27 mouse cellular contexts compared by ENCODE assay signal in the genomic region with DNA sequence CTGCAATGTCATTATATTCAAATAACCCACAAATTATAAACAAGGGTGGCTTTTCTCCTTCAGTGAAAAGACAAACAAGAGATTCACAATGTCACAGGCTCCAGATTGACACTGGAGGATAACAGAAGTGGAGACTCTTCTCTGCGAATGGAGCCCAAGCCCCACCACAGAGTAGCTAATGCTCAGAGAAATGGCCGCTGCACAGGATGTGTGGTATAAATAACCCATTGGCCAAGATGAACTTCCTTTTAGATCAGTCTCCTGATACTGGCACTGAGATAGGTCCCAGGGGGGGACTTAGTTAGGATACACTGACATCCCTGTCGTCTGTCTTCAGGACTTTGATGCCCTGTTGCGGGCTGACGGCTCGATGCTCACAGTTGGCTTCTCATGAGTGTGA.
DNase-seq lines count a peak whose midpoint lies in the region; TF ChIP-seq lines count a peak whose summit lies in the region.
"Had no signal": no experiment of that assay in that cellular context is flagged by ENCODE, and none has a peak within 500 bp of the region (broad histone marks: within the 10 kb centered on the region; RNA-seq: fewer than 3 reads in every experiment).

No protein-coding gene starts in this region.

- no peak for TF ChIP-seq CTCF in kidney, adult 2 months (conservative IDR thresholded peaks at IDR 0.05; ENCODE audit: insufficient read depth, insufficient read length, low read depth, low read length)
- no peak for TF ChIP-seq CTCF in thymus, adult 2 months (IDR thresholded peaks at IDR 0.05; ENCODE audit: borderline replicate concordance, control insufficient read depth, extremely low read depth, insufficient read depth, low read length, poor library complexity)

- H3K36me3 ChIP-seq in kidney, adult 2 months (ENCODE audit: control insufficient read depth, insufficient read depth, low read length) = no peaks in the 10 kb centered on the region
- no peaks in the 10 kb centered on the region for H3K36me3 ChIP-seq in thymus, adult 2 months (ENCODE audit: control insufficient read depth, insufficient read depth, low read length)
- H3K36me3 ChIP-seq: forebrain, embryonic 10.5 days; forebrain, embryonic 15.5 days; heart, embryonic 13.5 days; limb, embryonic 12.5 days; midbrain, embryonic 13.5 days; stomach, embryonic 15.5 days had no signal

- H3K27ac ChIP-seq in kidney, adult 2 months (ENCODE audit: insufficient read depth, low read depth, low read length) = no peak overlapping the region
- no peak overlapping the region for H3K27ac ChIP-seq in thymus, adult 2 months (ENCODE audit: control insufficient read depth, insufficient read depth, low read length)
- H3K27ac ChIP-seq: forebrain, embryonic 10.5 days; forebrain, embryonic 15.5 days; gastrocnemius, adult 2 months; heart, embryonic 13.5 days; hindbrain, embryonic 14.5 days; left cerebral cortex, adult 2 months; limb, embryonic 12.5 days; midbrain, embryonic 13.5 days; stomach, embryonic 15.5 days had no signal

- 52% methylated on average over 6 of the region's 6 CpGs for WGBS in kidney, adult 2 months
- 60% methylated on average over 6 of the region's 6 CpGs for WGBS in thymus, adult 2 months

- no peak overlapping the region for H3K4me3 ChIP-seq in kidney, adult 2 months (ENCODE audit: insufficient read depth, low read depth, low read length)
- no peak overlapping the region for H3K4me3 ChIP-seq in thymus, adult 2 months (ENCODE audit: control insufficient read depth, insufficient read depth, low read length)
- H3K4me3 ChIP-seq: forebrain, embryonic 10.5 days; forebrain, embryonic 15.5 days; gastrocnemius, adult 2 months; heart, embryonic 13.5 days; left cerebral cortex, adult 2 months; limb, embryonic 12.5 days; midbrain, embryonic 13.5 days; stomach, embryonic 15.5 days had no signal

- no peaks in the 10 kb centered on the region for H3K4me1 ChIP-seq in kidney, adult 2 months (ENCODE audit: control insufficient read depth, insufficient read depth, low read length)
- H3K4me1 ChIP-seq in thymus, adult 2 months (replicated peaks; ENCODE audit: control insufficient read depth, insufficient read depth, low read length) = peaks cover 9% of the 10 kb centered on the region
- H3K4me1 ChIP-seq: forebrain, embryonic 10.5 days; forebrain, embryonic 15.5 days; heart, embryonic 13.5 days; midbrain, embryonic 13.5 days; stomach, embryonic 15.5 days had no signal

- DNase-seq in kidney, adult 2 months = peak; percentile 10
- DNase-seq in kidney, adult 9 months = no peak
- DNase-seq in layer of hippocampus, adult 9-11 months = peak; percentile 12
- DNase-seq in layer of hippocampus, adult 8-10 months (ENCODE audit: low spot score in 2 of 2) = no peak
- peak; percentile 42 for DNase-seq in thymus, postnatal 0 days (ENCODE audit: low spot score)
- DNase-seq in thymus, adult 2 months = no peak
- DNase-seq in naive thymus-derived CD4-positive, alpha-beta T cell, adult 2 months (ENCODE audit: low read depth) = peak; percentile 26
- no peak for DNase-seq in urinary bladder, adult 2 months (ENCODE audit: low spot score)
- DNase-seq: adrenal gland, adult 2 months; adrenal gland, postnatal 36 days; cerebellum, adult 18-20 months; cerebellum, postnatal 10 days; gastrocnemius, adult 2 months; heart, postnatal 10 days; kidney, adult 18-20 months; kidney, postnatal 4 days; lung, postnatal 14 days; thymus, postnatal 25 days had no signal

- TF ChIP-seq POLR2A in kidney, adult 2 months (IDR thresholded peaks at IDR 0.05; ENCODE audit: low read depth, low read length) = no peak
- no peak for TF ChIP-seq POLR2A in thymus, adult 2 months (IDR thresholded peaks at IDR 0.05; ENCODE audit: control insufficient read depth, extremely low read depth, insufficient read depth, low read length, poor library complexity)

- H3K27me3 ChIP-seq in kidney, adult 2 months (replicated peaks; ENCODE audit: control insufficient read depth, insufficient read depth, low read length) = no peaks in the 10 kb centered on the region
- no peaks in the 10 kb centered on the region for H3K27me3 ChIP-seq in thymus, adult 2 months (ENCODE audit: control insufficient read depth, insufficient read depth, low read length)
- H3K27me3 ChIP-seq: CH12.LX; forebrain, embryonic 15.5 days; limb, embryonic 12.5 days; midbrain, embryonic 13.5 days; stomach, embryonic 15.5 days had no signal

Comparison
In these comparisons a context has a peak if more than half of its experiments do, and no peak if none do; other contexts are left out.
1. DNase-seq: peak in kidney, adult 2 months (single experiment), layer of hippocampus, adult 9-11 months (single experiment), thymus, postnatal 0 days (single experiment) and naive thymus-derived CD4-positive, alpha-beta T cell, adult 2 months (single experiment); none in kidney, adult 9 months (single experiment), layer of hippocampus, adult 8-10 months (0 of 2), thymus, adult 2 months (single experiment) and urinary bladder, adult 2 months (single experiment).